13 mouse cellular contexts compared by ENCODE assay signal in the genomic region with DNA sequence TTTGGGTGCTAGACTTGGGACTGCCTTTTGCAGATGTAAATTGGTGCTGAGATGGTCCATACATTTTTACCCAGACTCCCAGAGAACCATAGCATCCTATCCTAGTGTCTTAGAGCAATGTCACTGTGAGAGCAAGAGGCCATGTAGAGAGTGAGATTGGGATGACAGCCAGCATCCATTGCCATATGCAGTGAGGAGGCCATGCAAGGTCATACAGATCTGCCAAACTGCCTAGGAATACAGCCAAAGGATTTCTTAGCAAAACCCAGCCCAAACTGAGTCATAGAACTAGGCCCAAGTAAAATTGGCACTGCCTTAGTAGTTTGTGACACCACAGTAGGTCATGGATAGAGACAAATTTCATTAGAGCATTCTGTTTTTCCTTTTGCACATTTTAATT.
A peak's percentile ranks its signal among the peaks of the same experiment; 100 is the strongest.
DNase-seq lines count a peak whose midpoint lies in the region; ATAC-seq lines count a peak whose summit lies in the region.
"Had no signal": no experiment of that assay in that cellular context is flagged by ENCODE, and none has a peak within 500 bp of the region (broad histone marks: within the 10 kb centered on the region; RNA-seq: fewer than 3 reads in every experiment).

No protein-coding gene starts in this region.

- H3K27me3 ChIP-seq in neural tube, embryonic 15.5 days (replicated peaks): no peaks in the 10 kb centered on the region
- H3K27me3 ChIP-seq: hindbrain, embryonic 12.5 days had no signal

- no peak overlapping the region for H3K27ac ChIP-seq in neural tube, embryonic 15.5 days (replicated peaks)
- H3K27ac ChIP-seq: hindbrain, embryonic 12.5 days; kidney, postnatal 0 days; left cerebral cortex, adult 2 months; liver, embryonic 14.5 days had no signal

- H3K36me3 ChIP-seq in neural tube, embryonic 15.5 days: no peaks in the 10 kb centered on the region
- H3K36me3 ChIP-seq: hindbrain, embryonic 12.5 days had no signal

- no peak overlapping the region for H3K4me2 ChIP-seq in neural tube, embryonic 15.5 days
- H3K4me2 ChIP-seq: hindbrain, embryonic 12.5 days had no signal

- no peak overlapping the region for H3K4me3 ChIP-seq in neural tube, embryonic 15.5 days (replicated peaks)
- H3K4me3 ChIP-seq: hindbrain, embryonic 12.5 days; left cerebral cortex, adult 2 months had no signal

- H3K9me3 ChIP-seq in neural tube, embryonic 15.5 days (replicated peaks): no peaks in the 10 kb centered on the region
- H3K9me3 ChIP-seq: hindbrain, embryonic 12.5 days had no signal

- peak; percentile 60 to 63 for DNase-seq in cerebellum, postnatal 14 days
- peak; percentile 80 for DNase-seq in Muller cell, postnatal 12 days (ENCODE audit: inconsistent ontology term)
- DNase-seq in gastrocnemius, adult 18-20 months (ENCODE audit: low spot score): peak; percentile 72
- peak; percentile 63 for DNase-seq in heart, postnatal 4 days
- no peak for DNase-seq in thymus, postnatal 0 days (ENCODE audit: low spot score)
- no peak for DNase-seq in cerebellum, adult 18-20 months
- DNase-seq: forebrain, postnatal 0 days had no signal

- H3K9ac ChIP-seq in neural tube, embryonic 15.5 days (replicated peaks): no peak overlapping the region
- H3K9ac ChIP-seq: forebrain, postnatal 0 days; hindbrain, embryonic 12.5 days; liver, embryonic 14.5 days had no signal

- no peak for ATAC-seq in cerebellum, adult (ENCODE audit: insufficient number of reproducible peaks, low FRiP score, low TSS enrichment)
- ATAC-seq in neural tube, embryonic 15.5 days (ENCODE audit: low FRiP score): no peak
- ATAC-seq: forebrain, postnatal 0 days had no signal

- no peaks in the 10 kb centered on the region for H3K4me1 ChIP-seq in neural tube, embryonic 15.5 days
- H3K4me1 ChIP-seq: hindbrain, embryonic 12.5 days had no signal

Comparison
In these comparisons a context has a peak if more than half of its experiments do, and no peak if none do; other contexts are left out.
1. DNase-seq: peak in cerebellum, postnatal 14 days (2 of 2), Muller cell, postnatal 12 days (single experiment), gastrocnemius, adult 18-20 months (single experiment) and heart, postnatal 4 days (single experiment); none in thymus, postnatal 0 days (single experiment) and cerebellum, adult 18-20 months (0 of 2).